Mouse (Mus musculus) bone marrow, adult 2 months (tissue): ENCODE measurements at regions not wholly inside any gene's neighbourhood (a gene's known extent, or its start where the extent isn't known, plus 50 kb on each side); places are given as distances from the start of the nearest gene placed in this dataset.

Experiments
- CTCF ChIP-seq: fragments of 200-500 bp; IDR thresholded peaks from 2 replicates; pipeline ENCODE4 v1.5.1; 2011; ENCODE audit warnings: low read length, control low read depth; ENCODE audit not compliant: control insufficient read depth, insufficient read depth
- POLR2A ChIP-seq: fragments of 200-500 bp; IDR thresholded peaks from 2 replicates; pipeline ENCODE4 v1.6.1; 2011; ENCODE audit warnings: low read depth, mild to moderate bottlenecking, control low read depth, low read length, borderline replicate concordance; ENCODE audit not compliant: control insufficient read depth

DNA sequence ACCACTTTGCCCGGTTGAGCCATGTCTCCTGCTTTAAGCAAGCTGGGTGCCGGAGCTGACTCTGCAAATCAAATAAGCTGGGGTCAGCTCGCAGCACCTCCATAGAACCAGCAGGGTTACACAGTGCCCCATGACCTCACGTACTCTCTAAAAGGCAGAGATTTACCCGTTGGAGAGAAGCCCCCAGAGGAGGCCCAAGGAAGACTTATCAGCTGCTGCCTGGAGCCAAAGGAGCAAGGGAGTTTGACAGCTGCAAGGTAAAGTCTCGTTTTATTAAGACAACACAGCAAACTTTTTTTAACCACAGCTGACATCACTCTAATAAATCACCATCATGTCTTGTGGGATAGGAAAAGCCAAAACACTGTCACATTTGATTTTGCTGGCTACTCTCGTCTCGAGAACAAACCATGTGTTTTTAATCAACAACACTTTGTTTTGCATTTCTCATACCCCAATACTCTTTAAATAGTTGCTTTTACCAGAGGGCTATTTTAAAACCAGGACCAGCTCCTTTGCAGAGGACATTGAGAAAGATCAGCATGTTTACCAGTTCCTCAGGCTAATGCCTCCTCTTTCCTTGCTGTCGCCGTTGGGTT lies 148.7 kb upstream of the Zfp703 start:
- no peak for TF ChIP-seq POLR2A
- TF ChIP-seq CTCF, result no peak
